Mouse (Mus musculus) gastrocnemius, adult 8-10 months (tissue): ENCODE measurements around the gene Foxr1. TPM values are rescaled to one million over a fixed set of nuclear protein-coding genes. Genes with fewer than 3 reads are reported as not detected.
A peak's percentile ranks its signal among the peaks of the same experiment; 100 is the strongest.
"Not testable (repeated sequence)": the region's sequence is repeated elsewhere in the genome, so short reads cannot be mapped to it uniquely, and the experiment has no call there.

ENCODE experiments used
- DNase-seq, 2 experiments: peaks; one replicate each; pipeline ENCODE4 v3.0.0; 2022; ENCODE audit warnings: low spot score in 2 of 2
- total RNA-seq, 4 experiments: library from RNA; stranded (reverse); gene quantifications; 2 replicates each; pipeline ENCODE4 v1.2.4; 2022

Foxr1 gene
- total RNA-seq, 4 experiments from 2014 or later = not detected

DNA sequence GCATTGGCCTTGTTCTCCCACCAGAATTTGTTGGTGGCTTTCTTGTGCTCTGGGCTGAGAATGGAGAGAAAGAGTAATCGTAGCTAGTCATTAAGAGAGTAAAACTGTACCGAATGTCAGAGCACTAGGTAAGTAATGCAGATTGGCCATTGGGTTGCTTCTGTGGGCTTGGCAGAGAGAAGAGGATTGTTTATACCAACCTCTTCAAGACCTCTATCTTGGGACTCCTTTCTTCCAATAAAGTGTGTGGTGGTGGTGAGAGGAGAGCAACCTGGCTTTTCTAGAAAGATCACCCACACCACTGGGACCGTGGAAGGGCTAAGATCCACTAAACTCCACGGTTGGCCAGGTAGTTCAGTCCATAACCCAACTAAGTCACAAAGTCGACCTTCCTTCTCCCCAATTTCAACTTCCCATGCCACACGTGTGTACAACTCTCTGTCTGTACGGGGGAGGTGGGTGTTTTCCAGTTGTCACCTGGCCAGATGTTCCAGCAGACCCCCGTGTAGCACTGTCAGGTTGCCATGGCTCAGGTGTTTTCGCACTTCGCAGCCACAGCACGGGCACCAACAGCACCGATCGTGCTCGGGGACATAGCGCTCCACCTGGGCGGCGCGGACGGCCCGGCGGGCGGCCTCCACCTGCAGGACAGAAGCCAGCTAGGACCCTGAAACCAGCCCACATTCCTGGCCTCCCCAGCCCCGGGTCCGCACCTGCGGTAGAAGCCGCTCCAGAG lies 23.6 kb downstream of the Foxr1 start:
- no peak for DNase-seq

DNA sequence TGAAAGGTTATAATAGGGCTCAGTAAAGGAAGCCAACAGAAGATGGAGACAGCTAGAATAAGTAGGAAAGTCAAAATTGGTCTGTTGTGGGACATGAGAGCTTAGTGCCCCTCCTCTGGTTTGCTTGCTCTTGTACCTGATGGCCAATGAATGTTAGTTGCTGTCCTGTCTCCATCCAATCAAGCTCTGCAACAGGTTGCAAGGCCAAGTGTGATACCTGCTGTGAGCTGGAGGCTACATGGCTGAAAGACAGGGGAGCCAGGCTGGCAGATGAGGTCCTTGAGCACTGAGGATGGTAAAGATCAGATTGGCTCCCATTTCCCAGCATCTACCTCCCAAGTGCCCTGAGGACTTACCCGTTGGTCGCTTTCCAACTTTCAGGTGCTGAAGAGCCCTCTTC lies 28.2 kb downstream of the Foxr1 start:
- DNase-seq = no peak

DNA sequence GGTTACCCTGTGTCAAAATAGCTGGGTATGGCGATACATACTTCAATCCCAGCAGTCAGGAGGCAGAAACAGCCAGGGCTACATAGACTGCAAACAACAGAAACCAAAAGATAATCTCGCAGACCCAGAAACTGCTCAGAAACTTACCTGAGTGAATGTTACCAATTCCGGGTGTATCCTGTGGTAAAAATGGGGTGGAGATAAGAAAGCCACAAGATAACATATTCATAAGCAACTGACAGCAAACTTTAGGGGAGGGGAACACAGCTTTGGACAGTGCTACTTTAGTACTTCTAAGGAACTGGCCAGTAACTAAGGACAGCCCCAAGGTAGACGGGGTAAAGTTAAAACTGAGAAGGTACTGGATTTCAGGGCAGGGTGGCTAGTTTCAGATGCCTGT lies 28.6 kb downstream of the Foxr1 start:
- no peak for DNase-seq

DNA sequence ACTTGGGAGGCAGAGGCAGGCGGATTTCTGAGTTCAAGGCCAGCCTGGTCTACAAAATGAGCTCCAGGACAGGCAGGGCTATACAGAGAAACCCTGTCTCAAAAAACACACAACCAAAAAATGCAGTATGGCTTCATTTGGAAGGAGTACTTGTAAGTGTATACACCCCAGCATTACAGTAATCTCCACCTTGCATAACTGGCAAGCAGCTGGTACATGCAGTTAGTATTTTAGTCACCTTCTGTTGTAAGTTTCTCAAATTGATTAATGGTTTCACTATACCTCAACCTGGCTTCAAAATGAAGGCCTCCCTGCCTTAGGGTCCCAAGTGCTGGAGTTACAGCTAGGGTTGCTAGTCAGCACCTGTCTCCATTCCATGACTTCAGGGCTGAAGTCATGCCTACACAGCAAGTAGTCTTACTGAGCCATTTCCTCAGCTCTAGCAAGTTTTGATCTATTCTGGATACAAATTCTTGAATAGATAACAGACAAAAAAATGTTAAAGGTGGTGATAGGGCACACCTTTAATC lies 29.3 kb downstream of the Foxr1 start:
- no peak for DNase-seq

DNA sequence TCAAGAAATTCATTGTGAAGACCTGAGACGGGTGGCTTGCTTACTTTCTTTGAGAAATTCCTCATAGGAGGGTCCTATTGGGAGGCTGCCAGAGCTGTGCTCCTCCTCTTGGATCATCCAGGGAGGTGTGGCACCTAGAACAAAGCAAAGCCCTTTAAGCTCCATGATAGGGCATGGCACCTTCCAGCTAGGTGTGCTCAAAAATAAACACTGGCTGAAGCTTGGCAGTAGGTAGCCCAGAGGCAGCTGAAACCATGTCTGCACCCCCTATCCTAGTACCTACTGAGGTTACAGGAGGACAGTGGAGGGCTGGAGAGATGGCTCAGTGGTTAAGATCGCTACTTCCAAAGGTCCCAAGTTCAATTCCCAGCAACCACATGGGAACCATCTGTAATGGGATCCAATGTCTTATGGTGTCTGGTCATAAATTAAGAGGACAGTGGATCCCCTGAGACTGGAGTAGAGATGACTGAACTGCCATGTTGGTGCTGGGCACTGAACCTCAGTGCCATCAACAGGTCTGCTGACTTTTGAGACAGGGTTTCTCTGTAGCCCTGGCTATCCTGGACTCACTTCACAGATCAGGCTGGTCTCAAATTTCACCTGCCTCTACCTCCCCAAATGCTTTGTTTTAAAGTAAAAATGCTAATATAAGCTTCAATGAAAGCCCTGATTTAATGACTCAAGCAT lies 30.1 kb downstream of the Foxr1 start:
- DNase-seq = no peak

DNA sequence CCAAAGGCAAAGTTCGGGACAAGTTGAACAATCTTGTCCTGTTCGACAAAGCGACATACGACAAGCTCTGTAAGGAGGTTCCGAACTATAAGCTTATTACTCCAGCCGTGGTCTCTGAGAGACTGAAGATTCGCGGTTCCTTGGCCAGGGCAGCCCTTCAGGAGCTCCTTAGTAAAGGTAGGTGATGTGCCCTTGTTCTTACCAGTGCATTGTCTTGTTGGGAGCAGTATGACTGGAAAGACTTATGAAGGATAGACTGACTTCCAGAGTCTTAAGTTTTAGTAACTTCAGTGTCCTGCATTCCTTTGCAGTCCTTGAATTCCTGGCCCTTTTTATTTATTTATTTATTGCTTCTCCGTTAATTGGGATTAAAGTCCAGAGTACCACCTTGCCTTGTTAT lies 32.2 kb downstream of the Foxr1 start:
- not testable (repeated sequence) for DNase-seq

DNA sequence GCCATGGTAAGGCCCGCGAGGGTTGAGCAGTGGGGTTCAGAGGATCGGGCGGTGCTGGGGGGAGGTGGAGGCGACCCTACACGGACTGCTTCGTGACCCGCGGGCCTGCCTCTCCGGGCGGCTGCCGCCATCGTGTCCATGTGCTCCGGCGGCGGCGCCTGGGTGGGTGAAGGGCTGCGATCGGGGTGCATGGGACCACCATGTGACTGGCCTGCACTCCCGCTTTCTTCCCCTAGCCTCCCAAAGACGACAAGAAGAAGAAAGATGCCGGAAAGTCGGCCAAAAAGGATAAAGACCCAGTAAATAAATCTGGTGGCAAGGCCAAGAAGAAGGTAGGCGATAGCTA lies 33.2 kb downstream of the Foxr1 start:
- DNase-seq = no peak

DNA sequence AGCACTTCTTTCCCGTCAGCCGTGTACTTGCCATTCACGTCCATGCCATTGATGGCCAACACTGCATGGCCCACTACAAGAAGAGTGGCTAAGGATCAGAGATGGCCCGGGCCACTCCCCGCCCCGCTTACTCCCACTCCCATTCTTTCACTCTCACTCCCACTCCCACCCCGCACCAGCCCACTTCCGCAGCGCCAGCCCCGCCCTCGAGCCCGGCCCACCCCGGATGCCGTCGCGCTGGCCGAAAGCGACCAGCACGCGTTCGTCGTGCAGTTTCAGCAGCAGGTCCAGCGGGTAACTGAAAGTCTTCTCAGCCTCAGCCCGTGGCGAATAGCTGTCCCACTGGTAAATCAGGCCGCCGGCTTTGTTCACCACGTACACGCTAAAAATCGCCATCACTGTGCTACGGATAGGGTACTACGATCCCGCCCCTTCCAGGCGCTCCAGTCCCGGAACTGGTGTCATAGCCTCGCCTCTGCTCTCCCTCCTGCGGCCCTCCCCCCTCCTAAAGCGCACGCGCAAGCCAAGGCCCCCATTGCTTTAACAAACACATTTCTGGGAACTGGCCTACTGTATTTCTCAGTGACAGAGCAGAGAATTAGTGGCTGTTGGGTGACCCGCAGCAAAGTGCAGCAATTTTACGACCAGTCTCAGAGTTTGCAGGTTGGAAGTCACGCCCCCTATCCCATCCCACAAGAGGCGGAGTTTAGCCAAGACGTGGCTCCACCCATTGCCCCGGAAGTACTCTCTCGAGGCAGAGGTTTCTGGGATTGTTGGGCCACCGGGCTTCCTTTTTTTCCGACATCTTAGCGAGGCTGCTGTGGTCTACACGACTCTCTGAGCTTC lies 33.8 kb downstream of the Foxr1 start, which contains the start of the genes Rps25 and Trappc4:
TSS of gene Rps25 (plus strand) at position 234 of the 846 bp plus-strand sequence.
TSS of gene Trappc4 (minus strand) at position 695 of the 846 bp plus-strand sequence.
- DNase-seq = peak; percentile 84 to 86

DNA sequence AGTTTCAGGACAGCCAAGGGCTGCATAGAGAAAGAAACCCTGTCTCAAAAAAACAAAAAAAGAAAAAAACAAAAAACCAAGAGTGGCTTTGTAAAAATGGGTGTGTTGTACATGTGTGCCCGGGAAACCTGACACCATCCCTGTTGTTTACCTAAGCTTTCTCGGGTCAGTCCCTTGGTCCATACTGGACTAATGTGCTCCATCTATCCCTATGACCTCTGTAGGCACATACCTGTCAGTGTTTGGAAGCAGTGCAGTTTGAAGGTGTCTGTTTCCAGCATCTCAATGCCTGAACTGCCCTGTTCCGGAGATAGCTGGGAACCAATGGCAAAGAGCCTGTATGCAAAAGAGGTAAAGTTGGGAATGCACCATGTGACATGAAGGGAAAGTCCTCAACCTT lies 35.9 kb downstream of the Foxr1 start:
- no peak for DNase-seq

DNA sequence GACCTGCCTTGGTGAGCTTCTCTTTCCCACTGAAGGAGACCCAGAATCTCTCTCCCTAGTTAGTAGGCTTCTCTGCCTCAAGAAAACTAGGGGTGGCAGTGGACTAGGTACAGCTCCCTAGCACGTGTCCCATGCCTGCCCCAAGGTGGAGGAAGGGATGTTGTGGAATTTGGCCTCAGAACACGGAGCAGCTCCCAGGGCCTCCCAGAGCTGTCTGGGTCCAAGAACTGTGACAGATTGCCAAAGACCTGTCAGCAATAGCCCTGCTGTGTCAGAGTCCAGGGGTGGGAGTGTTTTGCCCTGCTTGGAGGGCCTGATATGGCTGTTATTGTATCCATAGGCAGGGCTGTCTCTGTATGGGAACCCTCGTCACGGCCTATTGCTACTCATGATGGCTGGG lies 39.9 kb downstream of the Foxr1 start:
- DNase-seq = peak in 1 of 2 experiments; percentile 33

DNA sequence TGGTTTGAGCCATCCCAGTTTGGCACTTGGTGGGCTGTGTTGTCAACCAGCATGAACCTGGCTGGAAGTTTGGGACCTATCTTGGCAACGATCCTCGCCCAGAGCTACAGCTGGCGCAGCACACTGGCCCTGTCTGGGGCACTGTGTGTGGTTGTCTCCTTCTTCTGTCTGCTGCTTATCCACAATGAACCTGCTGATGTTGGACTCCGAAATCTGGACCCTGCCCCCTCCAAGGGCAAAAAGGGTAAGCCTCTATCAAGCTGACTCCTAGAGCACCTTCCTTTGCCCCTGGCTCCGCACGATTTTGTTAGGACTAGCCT lies 41.2 kb downstream of the Foxr1 start:
- no peak for DNase-seq

DNA sequence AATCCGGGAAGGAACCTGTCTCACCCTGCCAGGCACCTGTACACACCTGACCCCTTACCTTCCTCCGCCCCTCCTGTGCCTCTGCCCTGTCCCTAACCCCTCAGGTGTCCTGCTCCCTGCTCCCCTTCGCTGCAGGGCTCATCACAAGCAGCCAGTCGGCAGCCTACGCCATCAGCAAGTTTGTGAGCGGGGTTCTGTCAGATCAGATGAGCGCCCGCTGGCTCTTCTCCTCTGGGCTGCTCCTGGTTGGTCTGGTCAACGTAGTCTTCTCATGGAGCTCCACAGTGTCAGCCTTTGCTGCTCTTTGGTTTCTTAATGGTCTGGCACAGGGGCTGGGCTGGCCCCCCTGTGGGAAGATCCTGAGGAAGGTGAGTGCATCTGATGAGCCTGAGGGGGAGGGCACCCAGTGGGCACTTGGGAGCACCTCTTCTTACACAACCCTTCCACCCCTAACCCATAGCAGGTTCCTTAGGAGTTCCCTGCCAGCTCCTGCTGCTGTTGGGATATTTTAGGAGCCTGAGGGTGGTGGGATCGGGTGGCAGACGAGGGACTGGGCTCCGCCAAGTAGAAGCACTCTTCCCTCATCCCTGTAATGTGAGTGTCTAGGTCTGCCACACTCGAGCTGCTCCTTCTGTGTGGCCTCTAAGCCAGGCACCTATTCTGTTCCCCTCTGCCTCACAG lies 41.7 kb downstream of the Foxr1 start:
- peak; percentile 46 to 78 for DNase-seq

DNA sequence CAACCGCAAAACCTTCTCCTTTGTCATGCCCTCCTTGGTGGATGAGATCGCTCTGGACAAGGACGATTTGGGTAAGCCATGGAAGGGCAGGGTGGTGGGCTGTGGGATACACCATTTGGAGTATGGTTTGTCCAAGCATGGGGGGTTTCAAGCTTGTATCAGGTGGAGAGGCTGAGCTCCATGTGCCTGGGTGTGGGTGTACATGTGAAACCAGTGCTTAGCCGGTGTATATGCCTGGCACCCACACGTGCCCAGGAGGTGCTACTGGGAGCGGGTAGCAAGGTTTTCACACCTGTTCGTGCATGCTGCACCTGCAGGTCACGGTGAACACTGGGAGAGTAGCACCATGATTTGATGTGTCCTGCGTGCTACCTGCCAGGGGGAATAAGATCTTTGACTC lies 42.4 kb downstream of the Foxr1 start:
- DNase-seq = peak in 1 of 2 experiments; percentile 22

DNA sequence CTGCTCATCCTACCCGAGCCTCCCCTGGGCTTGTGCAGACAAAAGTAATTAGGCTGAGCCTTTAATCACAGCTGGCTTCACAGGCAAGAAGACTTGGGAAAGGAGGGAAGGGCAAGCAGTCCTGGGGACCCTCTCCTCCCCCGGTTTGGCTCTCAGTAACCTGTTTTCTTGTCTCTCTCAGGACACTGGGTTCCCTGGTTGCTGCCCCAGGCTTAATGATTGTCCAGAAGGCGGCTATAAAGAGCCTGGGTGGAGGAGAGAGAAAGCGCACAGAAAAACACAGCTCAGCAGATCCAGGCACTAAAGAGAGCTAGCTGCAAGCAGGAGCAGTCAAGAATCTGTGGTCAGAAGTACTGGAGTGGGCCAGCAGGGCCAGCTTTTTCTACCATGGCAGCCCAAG lies 42.8 kb downstream of the Foxr1 start:
- DNase-seq = peak in 1 of 2 experiments; percentile 27

DNA sequence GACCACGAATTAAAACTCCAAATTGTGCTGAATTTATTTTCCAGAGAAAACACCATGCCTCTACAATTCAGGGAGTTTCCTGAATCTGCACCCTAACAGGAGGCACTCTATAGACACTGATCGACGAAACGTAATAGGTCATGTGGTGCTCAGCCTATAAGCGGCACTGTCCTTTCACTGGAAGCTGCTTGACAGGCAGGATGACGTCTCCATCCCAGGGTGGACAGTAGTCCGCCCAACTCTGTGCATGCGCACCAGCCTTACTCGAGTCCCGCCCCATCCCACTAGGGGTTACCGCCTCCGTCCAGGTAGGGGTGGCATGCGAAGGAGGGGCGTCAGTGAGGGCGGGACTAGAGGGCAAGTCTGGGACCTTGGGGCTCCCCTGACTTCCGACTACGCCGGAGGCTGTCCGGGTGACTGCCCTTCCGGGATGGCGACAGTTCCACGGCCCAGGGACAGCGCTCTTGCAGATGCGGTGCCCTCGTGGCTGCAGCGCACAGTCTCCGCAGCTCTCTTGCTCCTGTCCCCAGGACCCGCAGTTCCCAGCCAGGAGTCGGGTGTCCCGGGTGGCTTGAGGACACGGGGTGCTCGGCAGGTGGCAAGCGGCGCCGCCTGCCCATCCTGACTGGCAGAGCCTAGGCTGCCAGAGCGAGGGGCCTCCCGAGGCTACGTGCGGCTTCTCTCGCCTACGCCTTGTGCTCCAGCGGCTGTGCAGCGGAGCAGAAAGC lies 44.1 kb downstream of the Foxr1 start, which contains the start of gene Slc37a4:
TSS of gene Slc37a4 (plus strand) at position 169 of the 728 bp plus-strand sequence.
- DNase-seq = peak; percentile 86 to 94

DNA sequence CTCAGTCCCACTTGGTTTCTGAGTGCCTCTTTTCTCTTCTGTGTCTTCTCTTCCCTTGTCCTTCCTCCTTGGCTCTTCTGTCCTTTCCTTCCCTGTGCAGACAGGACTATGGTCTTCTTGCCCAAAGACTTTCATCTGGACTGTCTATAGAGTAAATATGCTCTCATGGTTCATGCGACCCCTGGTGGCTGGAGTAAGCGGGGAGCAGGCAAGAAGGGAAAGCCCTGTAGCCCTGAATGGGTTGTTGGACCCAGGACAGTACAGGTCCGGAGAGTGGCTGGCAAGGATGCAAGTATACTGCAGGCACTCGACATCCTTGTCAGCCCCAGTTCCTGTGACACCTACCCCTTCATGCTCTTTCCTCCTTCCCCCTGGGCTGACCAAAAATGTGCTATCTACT lies 49.5 kb downstream of the Foxr1 start:
- DNase-seq = peak; percentile 54 to 62

DNA sequence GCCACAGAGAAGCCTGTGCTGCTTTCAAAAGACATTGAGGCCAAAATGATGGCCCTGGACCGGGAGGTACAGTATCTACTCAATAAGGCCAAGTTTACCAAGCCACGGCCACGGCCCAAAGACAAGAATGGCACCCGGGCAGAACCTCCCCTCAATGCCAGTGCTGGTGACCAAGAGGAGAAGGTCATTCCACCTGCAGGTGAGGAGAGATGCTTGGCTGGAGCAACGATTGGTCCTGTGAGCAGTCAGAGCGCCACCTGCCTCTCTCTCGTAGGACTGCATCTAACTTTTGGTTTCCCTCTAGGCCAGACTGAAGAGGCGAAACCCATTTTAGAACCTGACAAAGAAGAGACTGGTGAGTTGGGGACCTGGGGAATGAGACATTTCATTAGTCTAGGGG lies 51.7 kb downstream of the Foxr1 start:
- no peak for DNase-seq

DNA sequence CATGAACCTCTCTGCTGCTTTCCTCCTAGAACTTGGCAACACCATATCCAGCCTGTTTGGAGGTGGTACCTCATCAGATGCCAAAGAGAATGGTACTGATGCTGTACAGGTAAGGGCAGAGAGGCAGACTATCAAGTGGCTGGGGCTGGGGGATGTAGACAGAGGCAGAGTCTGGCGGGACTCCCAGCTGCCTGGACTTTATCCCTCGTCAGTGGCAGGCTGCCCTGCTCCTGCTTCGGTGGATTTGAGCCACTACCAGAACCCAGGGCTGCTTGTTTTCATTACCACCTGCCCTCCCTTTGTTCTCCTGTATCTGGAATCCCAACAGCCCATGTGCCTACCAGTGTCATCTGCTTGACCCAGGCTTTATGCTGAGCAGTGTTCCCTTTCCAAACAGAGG lies 53.7 kb downstream of the Foxr1 start:
- no peak for DNase-seq

DNA sequence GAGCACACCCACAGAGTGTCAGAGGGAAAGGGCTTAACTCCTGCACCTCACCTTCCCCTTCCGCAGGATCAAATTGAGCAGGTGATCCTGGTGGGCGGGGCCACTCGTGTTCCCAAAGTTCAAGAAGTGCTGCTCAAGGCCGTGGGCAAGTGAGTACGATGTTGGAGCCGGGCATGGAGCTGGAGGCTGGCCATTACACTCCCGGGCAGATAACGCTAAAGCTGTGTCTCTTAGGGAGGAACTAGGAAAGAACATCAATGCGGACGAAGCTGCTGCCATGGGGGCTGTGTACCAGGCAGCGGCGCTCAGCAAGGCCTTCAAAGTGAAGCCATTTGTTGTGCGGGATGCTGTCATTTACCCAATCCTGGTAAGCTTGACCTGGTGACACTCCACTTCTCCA lies 56.3 kb downstream of the Foxr1 start:
- DNase-seq = no peak
